Mouse (Mus musculus) megakaryocyte, adult 5-6 weeks (primary cell): ENCODE measurements around the gene Enah. TPM values are rescaled to one million over a fixed set of nuclear protein-coding genes. Genes with fewer than 3 reads are reported as not detected.

Source experiments
- ATAC-seq: 2 replicates; pipeline ENCODE4 v1.8.0; 2016; ENCODE audit warnings: mild to moderate bottlenecking, inconsistent platforms; ENCODE audit not compliant: poor library complexity, severe bottlenecking
- total RNA-seq, 2 experiments: library from RNA; stranded (forward) in 1 of 2; stranded (reverse) in 1 of 2; fragments of 153-499, 151-499 nt in 1 of 2; fragments of 221-1000, 200-1000 nt in 1 of 2; gene quantifications; 2 replicates each; pipeline versions ENCODE4 v1.2.3 to v1.2.4; 2015 to 2017

Gene Enah
- total RNA-seq, 2 experiments from 2014 or later: 1.3 to 1.9 TPM

GRCm38 (mm10) chr1:182028231-182029210, 8.7 kb upstream of the Enah start:
- ATAC-seq: no peak

- no peak for ATAC-seq
Observed at GRCm38 (mm10) chr1:182027426-182027979, 7.7 kb upstream of the Enah start.

GRCm38 (mm10) chr1:182026821-182027220, 7.0 kb upstream of the Enah start:
- no peak for ATAC-seq

GRCm38 (mm10) chr1:182026120-182026519, 6.3 kb upstream of the Enah start:
- ATAC-seq: no peak

- ATAC-seq: no peak
Observed at GRCm38 (mm10) chr1:182021691-182022299, 2.0 kb upstream of the Enah start.

GRCm38 (mm10) chr1:182020831-182021460, 1.2 kb upstream of the Enah start:
- no peak for ATAC-seq

GRCm38 (mm10) chr1:182019266-182019925, 394 bp downstream of the Enah start:
- ATAC-seq: no peak

- ATAC-seq: no peak
Observed at GRCm38 (mm10) chr1:182018397-182019265, 1.2 kb downstream of the Enah start.

GRCm38 (mm10) chr1:182005831-182006230, 14.0 kb downstream of the Enah start:
- ATAC-seq: no peak

GRCm38 (mm10) chr1:181998673-181999072, 21.1 kb downstream of the Enah start:
- ATAC-seq: no peak

- ATAC-seq: no peak
Observed at GRCm38 (mm10) chr1:181997791-181998190, 22.0 kb downstream of the Enah start.

- ATAC-seq: no peak
Observed at GRCm38 (mm10) chr1:181993597-181993996, 26.2 kb downstream of the Enah start.

- ATAC-seq: no peak
Observed at GRCm38 (mm10) chr1:181988367-181988766, 31.4 kb downstream of the Enah start.

GRCm38 (mm10) chr1:181987226-181987625, 32.6 kb downstream of the Enah start:
- ATAC-seq: no peak

- no peak for ATAC-seq
Observed at GRCm38 (mm10) chr1:181985880-181986279, 33.9 kb downstream of the Enah start.

- ATAC-seq: no peak
Observed at GRCm38 (mm10) chr1:181984811-181985210, 35.0 kb downstream of the Enah start.

GRCm38 (mm10) chr1:181980017-181980719, 39.6 kb downstream of the Enah start:
- ATAC-seq: no peak

- no peak for ATAC-seq
Observed at GRCm38 (mm10) chr1:181975510-181975909, 44.3 kb downstream of the Enah start.

GRCm38 (mm10) chr1:181974897-181975296, 44.9 kb downstream of the Enah start:
- no peak for ATAC-seq
